Mouse (Mus musculus): Measurements from ENCODE around the gene Vamp1.

DNA sequence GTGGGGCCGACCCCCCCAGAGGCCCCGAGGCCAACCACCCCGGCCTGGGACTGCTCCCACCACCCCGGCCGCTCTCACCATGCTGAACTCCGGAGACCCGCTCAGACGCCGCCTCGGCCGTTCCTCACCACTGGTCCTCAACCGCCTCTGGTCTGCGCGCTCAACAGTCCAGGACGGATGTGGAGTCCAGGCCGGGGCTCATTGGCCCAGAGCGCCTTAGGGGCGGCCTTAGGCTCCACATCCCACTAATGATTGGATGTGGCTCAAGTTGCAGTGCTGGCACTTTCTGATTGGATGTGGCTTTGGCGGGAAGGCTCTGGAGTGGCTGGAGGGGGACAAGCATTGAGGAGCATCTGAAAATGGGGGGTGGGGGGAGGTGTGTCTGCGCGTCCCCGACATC is 70.5 kb downstream of the Vamp1 start, which contains the start of gene Tuba3a:
- TF ChIP-seq POLR2A (IDR thresholded peaks at IDR 0.05; ENCODE audit: insufficient read depth, low read length) (no peak), CTCF (IDR thresholded peaks at IDR 0.05; ENCODE audit: low read depth, low read length) (no peak), EP300 (IDR thresholded peaks at IDR 0.05; ENCODE audit: insufficient read depth, low read depth, low read length) (no peak)

Data from ES-Bruce4 (cell line).